Mouse (Mus musculus): ENCODE results near the gene Calu. TPM values are rescaled to one million over a fixed set of nuclear protein-coding genes. Genes with fewer than 3 reads are reported as not detected.
A peak's percentile ranks its signal among the peaks of the same experiment; 100 is the strongest.
"Not testable (repeated sequence)": the region's sequence is repeated elsewhere in the genome, so short reads cannot be mapped to it uniquely, and the experiment has no call there.

Calu gene
- total RNA-seq, 2 experiments from 2014 or later: 69.6 to 72.7 TPM

GRCm38 (mm10) chr6:29362246-29363128, 14.6 kb downstream of the Calu start:
- no peak for DNase-seq (ENCODE audit: extremely low spot score in 1 of 2, low spot score in 1 of 2)

- DNase-seq (ENCODE audit: extremely low spot score in 1 of 2, low spot score in 1 of 2): no peak
Measured at GRCm38 (mm10) chr6:29363129-29363515, 15.3 kb downstream of the Calu start.

DNA sequence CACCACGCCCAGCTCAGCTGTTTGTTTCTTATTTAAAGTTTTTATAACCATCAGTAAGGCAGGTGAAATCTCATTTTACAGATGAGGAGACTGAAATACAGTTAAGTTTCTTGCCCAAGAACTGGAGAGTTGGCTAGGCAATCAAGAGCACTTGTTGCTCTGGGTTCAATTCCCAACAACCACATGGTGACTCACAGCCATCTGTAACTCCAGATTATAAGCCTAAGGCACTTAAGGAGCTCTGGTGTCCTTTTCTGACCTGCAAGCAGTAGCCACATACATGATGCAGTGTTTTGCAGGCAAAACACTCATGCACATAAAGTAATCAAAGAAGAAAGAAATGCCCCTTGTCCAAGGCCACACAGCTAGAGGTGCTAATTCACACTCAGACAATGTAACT, 17.4 kb downstream of the Calu start:
- no peak for DNase-seq (ENCODE audit: extremely low spot score in 1 of 2, low spot score in 1 of 2)

- no peak for DNase-seq (ENCODE audit: extremely low spot score in 1 of 2, low spot score in 1 of 2)
Measured at GRCm38 (mm10) chr6:29377386-29377785, 29.5 kb downstream of the Calu start.

DNA sequence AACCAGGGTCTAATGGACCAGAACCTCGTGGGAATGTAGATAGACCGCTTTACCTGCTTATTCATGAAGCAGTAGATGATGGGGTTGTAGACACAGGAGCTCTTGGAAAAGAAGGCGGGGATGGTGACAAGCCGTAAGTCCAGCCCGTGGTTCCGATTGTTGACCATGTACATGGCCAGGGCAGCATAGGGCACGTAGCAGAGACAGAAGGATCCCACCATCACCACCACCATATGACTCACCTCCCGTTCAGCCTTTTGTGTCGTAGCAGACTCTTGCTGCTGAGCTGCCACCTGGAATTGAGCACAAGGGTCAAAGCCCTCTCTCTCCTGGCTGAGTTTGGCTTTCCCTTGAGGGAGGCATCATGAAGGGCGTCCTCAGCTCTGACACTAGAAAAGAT, 30.8 kb downstream of the Calu start:
- DNase-seq (ENCODE audit: extremely low spot score in 1 of 2, low spot score in 1 of 2): no peak

DNA sequence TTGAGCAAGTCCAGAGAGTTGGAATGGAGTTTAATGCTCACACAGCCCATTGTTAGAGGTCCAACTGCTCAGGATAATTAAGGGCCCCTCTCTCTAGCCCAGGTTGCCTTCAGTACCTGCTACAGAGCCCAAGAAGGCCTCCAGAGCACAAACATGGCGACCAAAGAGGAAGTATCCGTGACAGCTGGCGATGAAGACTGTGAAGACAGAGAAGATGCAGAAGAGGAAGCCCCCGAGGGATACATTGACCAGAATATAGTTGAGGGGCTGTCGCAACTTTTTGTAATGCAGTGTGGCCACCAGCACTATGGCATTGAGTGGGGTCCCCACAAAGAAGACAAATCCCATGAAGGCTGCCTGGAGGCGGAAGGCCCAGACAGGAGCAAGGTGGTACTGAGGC, 32.1 kb downstream of the Calu start:
- no peak for DNase-seq (ENCODE audit: extremely low spot score in 1 of 2, low spot score in 1 of 2)

DNA sequence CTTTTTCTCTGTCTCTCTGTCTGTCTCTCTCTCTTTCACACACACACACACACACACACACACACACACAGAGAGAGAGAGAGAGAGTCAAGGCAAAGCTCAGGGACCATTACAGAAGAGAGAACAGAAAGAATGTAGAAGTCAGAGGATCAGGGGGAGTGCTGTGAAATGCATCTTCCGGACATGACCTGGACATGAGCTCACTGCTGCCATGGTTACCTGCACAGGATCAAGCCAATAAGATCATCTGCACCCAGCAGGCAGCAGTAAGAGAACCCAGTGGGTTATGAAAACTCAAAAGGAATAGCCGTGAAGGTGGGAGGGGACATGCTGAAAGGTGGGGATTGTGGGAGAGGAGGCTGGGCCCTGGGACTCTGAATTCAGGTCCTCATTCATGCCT, 34.6 kb downstream of the Calu start:
- no peak for DNase-seq (ENCODE audit: extremely low spot score in 1 of 2, low spot score in 1 of 2)

GRCm38 (mm10) chr6:29388052-29388518, 40.2 kb downstream of the Calu start, which contains the start of gene Opn1sw:
Opn1sw (minus strand) TSS chr6:29388468.
- no peak for DNase-seq (ENCODE audit: extremely low spot score in 1 of 2, low spot score in 1 of 2)

DNA sequence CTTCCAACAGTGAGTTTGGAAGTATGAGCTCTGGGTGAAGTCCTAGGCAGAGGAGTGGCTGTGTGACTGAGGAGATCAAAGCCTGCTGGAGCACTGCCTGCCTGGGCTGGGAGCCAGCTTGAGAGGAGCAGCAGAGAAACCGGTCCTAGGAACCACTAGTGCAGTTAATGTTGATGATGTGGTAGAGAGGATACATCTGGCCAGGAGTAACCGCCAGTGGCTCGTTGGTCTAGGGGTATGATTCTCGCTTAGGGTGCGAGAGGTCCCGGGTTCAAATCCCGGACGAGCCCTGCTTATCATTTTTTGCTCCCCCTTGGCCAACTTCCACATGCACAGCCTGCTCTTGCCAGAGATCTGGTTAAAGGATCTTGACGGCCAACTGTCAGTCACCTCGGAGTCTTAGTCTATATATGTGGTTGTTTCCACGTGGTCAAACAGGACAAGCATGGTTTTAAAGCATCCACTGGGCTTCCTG, 40.8 kb downstream of the Calu start:
- peak; percentile 42 to 76 for DNase-seq (ENCODE audit: extremely low spot score in 1 of 2, low spot score in 1 of 2)

GRCm38 (mm10) chr6:29389425-29389824, 41.6 kb downstream of the Calu start:
- no peak for DNase-seq (ENCODE audit: extremely low spot score in 1 of 2, low spot score in 1 of 2)

DNA sequence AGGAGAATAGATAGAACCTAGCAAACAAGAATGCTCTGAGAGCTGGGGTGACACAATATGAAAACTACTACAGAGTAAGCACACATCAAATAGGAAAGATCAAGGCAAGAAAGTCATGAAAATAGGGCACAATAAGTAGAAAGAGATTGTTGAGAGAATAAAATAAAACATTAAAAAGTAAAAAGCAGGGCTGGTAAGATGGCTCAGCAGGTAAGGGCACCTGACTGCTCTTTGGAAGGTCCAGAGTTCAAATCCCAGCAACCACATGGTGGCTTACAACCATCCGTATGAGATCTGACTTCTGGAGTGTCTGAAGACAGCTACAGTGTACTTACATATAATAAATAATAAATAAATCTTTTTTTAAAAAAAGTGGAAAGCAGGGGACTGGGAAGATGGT, 42.6 kb downstream of the Calu start:
- DNase-seq (ENCODE audit: extremely low spot score in 1 of 2, low spot score in 1 of 2): not testable (repeated sequence)

- DNase-seq (ENCODE audit: extremely low spot score in 1 of 2, low spot score in 1 of 2): not testable (repeated sequence)
Measured at GRCm38 (mm10) chr6:29391241-29391640, 43.4 kb downstream of the Calu start.

DNA sequence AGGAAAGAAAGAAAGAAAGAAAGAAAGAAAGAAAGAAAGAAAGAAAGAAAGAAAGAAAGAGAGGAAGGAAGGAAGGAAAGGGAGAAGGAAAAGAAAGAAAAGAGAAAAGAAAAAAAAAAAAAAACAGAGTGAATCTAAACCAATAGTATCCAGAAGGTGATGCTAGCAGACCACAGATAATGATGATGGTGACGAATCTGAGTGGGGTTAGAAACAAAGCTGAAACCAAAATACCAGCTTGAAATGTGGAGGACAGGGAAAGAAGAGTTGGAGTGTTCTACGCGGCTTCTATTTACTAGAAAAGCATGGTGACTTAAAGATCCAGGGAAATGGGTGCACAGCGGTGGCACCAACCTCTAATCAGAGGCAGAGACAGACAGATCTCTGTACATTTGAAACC, 43.9 kb downstream of the Calu start:
- no peak for DNase-seq (ENCODE audit: extremely low spot score in 1 of 2, low spot score in 1 of 2)

DNA sequence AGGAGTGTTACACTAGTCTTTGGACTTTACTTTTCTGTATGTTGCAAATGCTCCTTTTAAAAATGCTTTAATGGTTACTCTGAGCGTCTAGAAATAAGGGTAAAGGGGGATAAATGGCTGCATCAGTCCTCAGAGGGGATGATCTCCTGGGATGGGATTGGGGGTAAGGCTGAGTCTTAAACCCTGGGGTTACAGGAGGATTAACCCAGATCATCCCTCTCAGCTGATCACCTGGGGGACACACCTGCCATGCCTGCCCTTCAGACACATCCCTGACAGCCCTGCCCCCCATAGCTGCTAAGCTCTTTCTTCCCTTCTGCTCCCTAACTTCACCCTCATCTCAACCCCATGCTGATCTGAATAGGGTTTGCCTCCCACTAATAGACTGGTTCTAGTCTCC, 46.4 kb downstream of the Calu start:
- no peak for DNase-seq (ENCODE audit: extremely low spot score in 1 of 2, low spot score in 1 of 2)

DNA sequence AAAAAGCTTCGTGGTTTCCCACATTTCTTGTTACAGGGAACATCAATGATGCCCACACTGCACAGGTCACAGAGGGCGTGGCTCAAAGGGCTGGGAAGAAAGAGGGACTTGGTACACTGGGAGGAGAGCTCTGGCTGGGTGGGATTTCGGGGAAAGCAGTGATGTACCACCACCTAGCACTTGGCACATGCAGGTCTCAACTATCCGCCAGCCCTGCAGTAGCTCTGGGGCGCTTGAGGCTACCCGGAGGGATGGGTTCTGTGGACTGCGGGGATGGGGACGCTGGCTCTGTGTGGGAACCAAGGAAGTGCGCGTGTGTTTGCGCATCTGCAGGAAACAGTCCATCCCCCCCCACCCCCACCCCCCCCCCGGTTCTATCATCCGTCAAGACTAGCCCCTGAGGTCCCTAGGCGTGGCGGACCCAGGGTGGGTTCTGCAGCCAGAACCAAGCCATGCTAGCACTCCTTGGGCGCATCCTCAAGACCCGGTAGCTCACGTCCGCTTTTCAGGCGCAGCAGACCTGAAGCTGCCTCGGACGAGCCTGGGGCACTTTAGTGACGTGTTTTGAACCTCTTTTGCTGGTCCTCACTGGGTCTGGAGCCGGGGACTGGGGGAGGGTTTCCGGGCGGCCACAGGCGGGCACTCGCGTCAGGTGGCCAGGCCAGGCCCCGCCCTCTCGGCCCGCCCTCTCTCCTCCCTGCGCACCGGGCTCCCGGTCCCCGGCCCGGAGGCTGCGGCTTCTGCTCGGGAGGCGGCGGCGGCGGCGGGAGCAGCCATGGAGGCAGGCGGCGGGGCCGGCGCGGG, 48.2 kb downstream of the Calu start, which contains the start of gene Ccdc136:
TSS of gene Ccdc136 (plus strand) at position 400 of the 804 bp plus-strand sequence.
- peak; percentile 63 to 67 for DNase-seq (ENCODE audit: extremely low spot score in 1 of 2, low spot score in 1 of 2)

DNA sequence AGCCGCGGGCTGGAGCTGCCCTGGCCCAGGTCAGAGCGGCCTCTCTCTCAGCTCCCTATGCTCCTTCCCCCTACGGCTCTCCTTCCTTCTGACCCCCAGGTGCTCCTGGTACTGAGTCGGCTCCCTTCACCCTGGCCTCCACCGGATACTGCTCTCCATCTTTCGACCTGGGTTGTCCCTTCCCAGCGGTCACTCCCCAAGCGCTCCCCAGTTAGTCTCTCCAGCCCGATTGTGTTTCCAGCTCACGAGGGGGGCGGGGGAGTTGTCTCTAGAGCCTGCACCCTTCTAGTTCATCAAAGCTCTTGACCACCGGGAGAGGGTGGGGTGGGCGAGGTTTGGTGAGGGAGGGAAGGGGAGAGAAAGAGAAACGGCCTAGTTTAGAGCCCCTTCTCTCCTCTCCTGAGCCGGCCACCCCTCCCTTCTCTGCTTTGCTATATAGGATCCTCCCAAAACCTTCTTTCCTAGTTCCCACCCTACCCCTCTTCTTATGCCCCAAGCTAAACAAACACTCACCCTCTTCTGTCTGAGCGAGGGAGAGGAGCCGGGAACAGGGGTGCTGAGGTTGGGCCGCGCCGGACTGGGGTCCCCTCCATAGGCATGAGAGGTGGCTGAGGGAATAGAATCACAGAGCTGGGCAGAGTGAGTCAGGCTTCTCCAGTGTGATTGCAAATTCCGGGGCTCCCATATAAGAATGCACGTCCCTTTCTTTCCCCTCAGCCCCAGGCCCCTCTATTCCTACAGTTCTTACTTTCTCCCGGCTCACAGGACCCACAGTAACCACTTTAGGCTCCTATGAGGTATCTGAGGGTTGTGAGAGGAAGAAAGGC, 49.1 kb downstream of the Calu start:
- DNase-seq (ENCODE audit: extremely low spot score in 1 of 2, low spot score in 1 of 2): peak in 1 of 2 experiments; percentile 23

- peak; percentile 15 to 36 for DNase-seq (ENCODE audit: extremely low spot score in 1 of 2, low spot score in 1 of 2)
Measured at GRCm38 (mm10) chr6:29397575-29397974, 49.7 kb downstream of the Calu start.

- no peak for DNase-seq (ENCODE audit: extremely low spot score in 1 of 2, low spot score in 1 of 2)
Measured at GRCm38 (mm10) chr6:29399851-29400250, 52.0 kb downstream of the Calu start.

- DNase-seq (ENCODE audit: extremely low spot score in 1 of 2, low spot score in 1 of 2): peak in 1 of 2 experiments; percentile 40
Measured at GRCm38 (mm10) chr6:29402693-29403342, 54.9 kb downstream of the Calu start.

DNA sequence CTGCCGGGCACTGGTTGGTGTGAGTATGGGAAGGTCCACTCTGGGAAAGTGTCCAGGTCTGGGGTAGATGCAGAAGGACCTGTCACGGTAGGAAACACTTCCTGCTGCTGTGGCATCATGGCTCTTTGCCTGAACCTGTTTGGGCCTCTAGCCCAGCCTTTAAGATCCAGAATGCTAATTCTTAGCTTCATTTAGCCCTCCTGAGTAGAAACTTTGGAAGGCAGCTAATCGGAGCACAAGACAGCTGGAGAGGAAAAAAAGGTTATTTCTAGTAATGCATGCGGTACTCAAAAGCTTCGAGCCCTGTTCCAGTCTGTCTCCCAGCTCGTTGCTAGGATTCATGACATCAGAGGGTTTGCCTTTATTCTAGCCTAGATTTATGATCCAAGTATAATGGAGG, 58.5 kb downstream of the Calu start:
- no peak for DNase-seq (ENCODE audit: extremely low spot score in 1 of 2, low spot score in 1 of 2)

Measured in layer of hippocampus, postnatal 25 days (tissue).